Mouse (Mus musculus) E14TG2a.4 (cell line): ENCODE results near the gene Acin1.
A peak's percentile ranks its signal among the peaks of the same experiment; 100 is the strongest.

Experiments
- CTCF ChIP-seq: conservative IDR thresholded peaks from 2 replicates; pipeline ENCODE4 v1.5.1; 2014; ENCODE audit warnings: low read length
- NANOG ChIP-seq: IDR thresholded peaks from 2 replicates; pipeline ENCODE4 v1.6.1; 2014; ENCODE audit warnings: borderline replicate concordance, low read length, mixed read lengths

GRCm38 (mm10) chr14:54636954-54637353 lies 49.8 kb downstream of the Acin1 start:
- TF ChIP-seq CTCF, result peak; percentile 94
- TF ChIP-seq NANOG, result no peak
